Mouse (Mus musculus) kidney, adult 11 months (tissue): ENCODE results near the gene S100pbp.

Source experiments
- DNase-seq: peaks from one replicate; pipeline ENCODE4 v3.0.0; 2022

The S100pbp gene

GRCm38 (mm10) chr4:129189542-129190519 lies at the start of gene S100pbp, which contains the start of gene Yars:
TSS of gene S100pbp (minus strand) at chr4:129189727.
TSS of gene Yars (plus strand) at chr4:129189760.
- DNase-seq, result peak; percentile 97

- DNase-seq, result peak; percentile 82
These were observed 49.5 kb upstream of the S100pbp start for GRCm38 (mm10) chr4:129239075-129239474.

- no peak for DNase-seq
These were observed 49.1 kb upstream of the S100pbp start for GRCm38 (mm10) chr4:129238579-129239016.

GRCm38 (mm10) chr4:129237843-129238441 lies 48.4 kb upstream of the S100pbp start:
- no peak for DNase-seq

- no peak for DNase-seq
These were observed 46.8 kb upstream of the S100pbp start for GRCm38 (mm10) chr4:129236236-129236813.

- DNase-seq, result no peak
These were observed 45.6 kb upstream of the S100pbp start for GRCm38 (mm10) chr4:129235147-129235546.

GRCm38 (mm10) chr4:129234488-129234887 lies 45.0 kb upstream of the S100pbp start:
- peak; percentile 68 for DNase-seq

GRCm38 (mm10) chr4:129232561-129233360 lies 43.2 kb upstream of the S100pbp start:
- no peak for DNase-seq

- DNase-seq, result peak; percentile 80
These were observed 42.3 kb upstream of the S100pbp start for GRCm38 (mm10) chr4:129231594-129232450.

GRCm38 (mm10) chr4:129230926-129231325 lies 41.4 kb upstream of the S100pbp start:
- DNase-seq, result no peak

- DNase-seq, result no peak
These were observed 38.5 kb upstream of the S100pbp start for GRCm38 (mm10) chr4:129227985-129228381.

GRCm38 (mm10) chr4:129227170-129227984 lies 37.9 kb upstream of the S100pbp start:
- peak; percentile 41 for DNase-seq

GRCm38 (mm10) chr4:129226441-129226963 lies 37.0 kb upstream of the S100pbp start:
- DNase-seq, result peak; percentile 70

GRCm38 (mm10) chr4:129225315-129225714 lies 35.8 kb upstream of the S100pbp start:
- DNase-seq, result no peak

- no peak for DNase-seq
These were observed 34.1 kb upstream of the S100pbp start for GRCm38 (mm10) chr4:129223421-129224281.

- DNase-seq, result no peak
These were observed 32.7 kb upstream of the S100pbp start for GRCm38 (mm10) chr4:129222019-129222925.

GRCm38 (mm10) chr4:129221097-129222010 lies 31.8 kb upstream of the S100pbp start:
- no peak for DNase-seq
